Mouse (Mus musculus) small intestine, adult 2 months (tissue): ENCODE results near the gene 4930432K21Rik.

ENCODE experiments used
- CTCF ChIP-seq: fragments of 200-500 bp; IDR thresholded peaks from 2 replicates; pipeline ENCODE4 v1.5.1; 2012; ENCODE audit warnings: low read depth, mild to moderate bottlenecking, control low read depth, inconsistent platforms, low read length, moderate library complexity, mixed read lengths; ENCODE audit not compliant: insufficient replicate concordance, insufficient read length; ENCODE audit errors: extremely low read depth
- POLR2A ChIP-seq: fragments of 200-500 bp; IDR thresholded peaks from 2 replicates; pipeline ENCODE4 v1.6.1; 2012; ENCODE audit warnings: low read depth, mild to moderate bottlenecking, control low read depth, inconsistent platforms, low read length, moderate library complexity

- no peak for TF ChIP-seq POLR2A
- TF ChIP-seq CTCF = no peak
These were observed 36.5 kb downstream of the 4930432K21Rik start for GRCm38 (mm10) chr8:84184085-84185043.
